In the genomic region with DNA sequence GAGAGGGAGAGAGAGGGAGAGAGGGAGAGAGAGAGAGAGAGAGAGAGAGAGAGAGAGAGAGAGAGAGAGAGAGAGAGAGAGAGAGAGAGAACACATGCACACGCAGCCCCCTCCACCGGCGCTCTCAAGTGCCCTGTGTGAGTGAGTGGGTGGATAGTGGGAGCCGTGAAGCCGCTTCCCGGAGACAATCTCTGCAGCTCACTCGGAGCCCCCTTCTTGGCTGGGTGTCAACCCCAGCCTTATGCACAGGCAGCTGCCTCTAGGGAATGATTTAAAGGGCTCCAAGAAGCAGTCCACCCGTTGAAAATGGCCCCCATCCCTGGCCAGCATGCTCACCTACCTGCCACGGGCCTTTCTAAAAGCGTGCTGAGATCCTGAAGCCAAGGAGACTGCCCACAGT, we compare ENCODE assay signal across 11 mouse cellular contexts. TPM values are rescaled to one million over a fixed set of nuclear protein-coding genes. Genes with fewer than 3 reads are reported as not detected.
DNase-seq lines count a peak whose midpoint lies in the region; ATAC-seq lines count a peak whose summit lies in the region.
"Had no signal": no experiment of that assay in that cellular context is flagged by ENCODE, and none has a peak within 500 bp of the region (broad histone marks: within the 10 kb centered on the region; RNA-seq: fewer than 3 reads in every experiment).

No protein-coding gene starts in this region.

- peaks cover 7% of the 10 kb centered on the region for H3K4me1 ChIP-seq in forebrain, embryonic 10.5 days
- H3K4me1 ChIP-seq in forebrain, embryonic 11.5 days (replicated peaks; ENCODE audit: control insufficient read depth, insufficient read depth, low read length) = peaks cover 3% of the 10 kb centered on the region
- H3K4me1 ChIP-seq in forebrain, embryonic 16.5 days (replicated peaks; ENCODE audit: control insufficient read depth, insufficient read depth, low read length) = peaks cover 10% of the 10 kb centered on the region

- 0 out of 2 replicates have a peak overlapping the region, but pooled peaks have one; percentile 15 for H3K27ac ChIP-seq in forebrain, embryonic 10.5 days
- no peak overlapping the region for H3K27ac ChIP-seq in forebrain, embryonic 11.5 days (ENCODE audit: low read depth, low read length)
- peak overlapping the region; percentile 34; the same call in 1 of the 2 replicates for H3K27ac ChIP-seq in forebrain, embryonic 16.5 days (ENCODE audit: low read length)

- DNase-seq in forebrain, embryonic 10.5 days (ENCODE audit: extremely low spot score, low spot score) = no peak
- DNase-seq in forebrain, embryonic 11.5 days (ENCODE audit: low spot score) = no peak
- DNase-seq in layer of hippocampus, adult 9-10 months (ENCODE audit: low spot score) = peak; percentile 17
- DNase-seq in left cerebral cortex, postnatal 4 days = peak; percentile 19
- no peak for DNase-seq in thymus, postnatal 36 days
- no peak for DNase-seq in testis, postnatal 14 days (ENCODE audit: low spot score)
- no peak for DNase-seq in kidney, postnatal 10 days
- DNase-seq: kidney, postnatal 25 days; thymus, adult 2 months had no signal

- H3K27me3 ChIP-seq in forebrain, embryonic 10.5 days (ENCODE audit: poor library complexity, severe bottlenecking) = peaks cover 7% of the 10 kb centered on the region
- H3K27me3 ChIP-seq in forebrain, embryonic 11.5 days (ENCODE audit: control insufficient read depth, insufficient read depth, low read length) = no peaks in the 10 kb centered on the region
- H3K27me3 ChIP-seq in forebrain, embryonic 16.5 days (replicated peaks; ENCODE audit: control insufficient read depth, insufficient read depth, low read length) = no peaks in the 10 kb centered on the region

- no peak overlapping the region for H3K4me3 ChIP-seq in forebrain, embryonic 10.5 days
- no peak overlapping the region for H3K4me3 ChIP-seq in forebrain, embryonic 11.5 days (ENCODE audit: low read depth, low read length)
- H3K4me3 ChIP-seq in forebrain, embryonic 16.5 days (replicated peaks; ENCODE audit: low read length) = no peak overlapping the region

- no peaks in the 10 kb centered on the region for H3K36me3 ChIP-seq in forebrain, embryonic 10.5 days (replicated peaks)
- no peaks in the 10 kb centered on the region for H3K36me3 ChIP-seq in forebrain, embryonic 11.5 days (ENCODE audit: control insufficient read depth, insufficient read depth, low read length)
- no peaks in the 10 kb centered on the region for H3K36me3 ChIP-seq in forebrain, embryonic 16.5 days (ENCODE audit: control insufficient read depth, insufficient read depth)

- WGBS in forebrain, embryonic 10.5 days = 86% methylated on average over 10 of the region's 10 CpGs
- WGBS in forebrain, embryonic 11.5 days = 82% methylated on average over 10 of the region's 10 CpGs
- 31% methylated on average over 10 of the region's 10 CpGs for WGBS in forebrain, embryonic 16.5 days

- no peak overlapping the region for H3K9ac ChIP-seq in forebrain, embryonic 11.5 days (ENCODE audit: low read length)
- H3K9ac ChIP-seq in forebrain, embryonic 16.5 days (replicated peaks; ENCODE audit: low read depth, low read length) = peak overlapping the region; percentile 30; the same call in 1 of the 2 replicates

- ATAC-seq in forebrain, embryonic 11.5 days (replicated peaks; ENCODE audit: low FRiP score) = no peak
- peak; percentile 60 for ATAC-seq in forebrain, embryonic 16.5 days

- H3K9me3 ChIP-seq in forebrain, embryonic 10.5 days = no peaks in the 10 kb centered on the region; the same call in 1 of the 2 replicates
- H3K9me3 ChIP-seq in forebrain, embryonic 11.5 days (ENCODE audit: control insufficient read depth, low read length) = no peaks in the 10 kb centered on the region
- H3K9me3 ChIP-seq in forebrain, embryonic 16.5 days (ENCODE audit: control insufficient read depth, low read length) = no peaks in the 10 kb centered on the region

- H3K4me2 ChIP-seq in forebrain, embryonic 11.5 days (ENCODE audit: low read depth, low read length, severe bottlenecking) = no peak overlapping the region
- no peak overlapping the region for H3K4me2 ChIP-seq in forebrain, embryonic 16.5 days (ENCODE audit: low read length)

- intact Hi-C loops in left cerebral cortex, postnatal 4 days (cut with DNase I) = no loop called here

RNA-seq across cellular contexts. Expression of a gene that starts 38.1 kb away (rescaled TPM):
- 0.05 and 0.09 TPM in 2 replicates for polyA plus RNA-seq in forebrain, embryonic 10.5 days (2016; fragmentation: Nextera tagmentation; extraction: Ambion mirVana)
- polyA plus RNA-seq in forebrain, embryonic 11.5 days (2014; fragmentation: Nextera tagmentation; extraction: Ambion mirVana) = 0.63 and 0.81 TPM in 2 replicates
- polyA plus RNA-seq in forebrain, embryonic 16.5 days (2015; fragmentation: Nextera tagmentation; extraction: Ambion mirVana) = 5.9 and 7.4 TPM in 2 replicates
- total RNA-seq in left cerebral cortex, postnatal 4 days (2021) = 10 to 100 TPM; 10.6 to 11.7 TPM
- total RNA-seq: granulocyte monocyte progenitor cell, adult 5-6 weeks had no signal

Comparison
In these comparisons a context has a peak if more than half of its experiments do, and no peak if none do; other contexts are left out.
1. DNase-seq: peak in layer of hippocampus, adult 9-10 months (single experiment) and left cerebral cortex, postnatal 4 days (single experiment); none in forebrain, embryonic 10.5 days (single experiment), forebrain, embryonic 11.5 days (single experiment), thymus, postnatal 36 days (0 of 2), testis, postnatal 14 days (single experiment) and kidney, postnatal 10 days (single experiment).